Mouse (Mus musculus) brain, adult 10 weeks (tissue): ENCODE results near the gene Ngp. TPM values are rescaled to one million over a fixed set of nuclear protein-coding genes. Genes with fewer than 3 reads are reported as not detected.

ENCODE experiments used
- polyA plus RNA-seq: library from polyadenylated mRNA; stranded (reverse); fragments of 350-450 nt; fragmentation: Illumina TruSeq; extraction: RNeasy Lipid Tissue Mini Kit (QIAGEN cat#74804); gene quantifications from one replicate; pipeline ENCODE4 v1.2.3, GENCODE M21; 2015; ENCODE audit warnings: low read depth, low replicate concordance

Gene Ngp
- 0.91 TPM for polyA plus RNA-seq

DNA sequence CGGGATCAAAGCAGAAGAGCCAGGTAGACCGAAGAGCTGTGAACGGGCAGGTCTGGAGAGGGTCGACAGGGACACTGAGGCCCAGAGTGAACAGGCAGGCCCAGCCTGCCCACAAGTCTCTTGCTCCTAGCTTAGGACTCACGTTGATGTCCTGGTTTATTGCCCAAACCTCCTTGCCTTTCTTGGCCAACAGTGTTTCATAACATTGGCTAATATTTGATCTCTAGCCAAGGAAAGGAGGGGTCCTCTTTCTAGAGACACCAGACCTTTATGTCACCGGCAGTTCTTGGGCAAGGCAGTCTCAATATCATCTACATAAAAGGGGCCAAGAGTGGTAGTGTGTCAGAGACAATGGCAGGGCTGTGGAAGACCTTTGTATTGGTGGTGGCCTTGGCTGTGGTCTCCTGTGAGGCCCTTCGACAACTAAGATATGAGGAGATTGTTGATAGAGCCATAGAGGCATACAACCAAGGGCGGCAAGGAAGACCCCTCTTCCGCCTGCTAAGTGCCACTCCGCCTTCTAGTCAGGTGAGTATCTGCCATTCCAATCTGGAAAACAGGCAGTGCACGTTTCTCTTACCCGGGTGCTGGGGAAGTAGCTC, at the start of gene Ngp:
Ngp (plus strand) TSS at position 237 of the 602 bp plus-strand sequence.

DNA sequence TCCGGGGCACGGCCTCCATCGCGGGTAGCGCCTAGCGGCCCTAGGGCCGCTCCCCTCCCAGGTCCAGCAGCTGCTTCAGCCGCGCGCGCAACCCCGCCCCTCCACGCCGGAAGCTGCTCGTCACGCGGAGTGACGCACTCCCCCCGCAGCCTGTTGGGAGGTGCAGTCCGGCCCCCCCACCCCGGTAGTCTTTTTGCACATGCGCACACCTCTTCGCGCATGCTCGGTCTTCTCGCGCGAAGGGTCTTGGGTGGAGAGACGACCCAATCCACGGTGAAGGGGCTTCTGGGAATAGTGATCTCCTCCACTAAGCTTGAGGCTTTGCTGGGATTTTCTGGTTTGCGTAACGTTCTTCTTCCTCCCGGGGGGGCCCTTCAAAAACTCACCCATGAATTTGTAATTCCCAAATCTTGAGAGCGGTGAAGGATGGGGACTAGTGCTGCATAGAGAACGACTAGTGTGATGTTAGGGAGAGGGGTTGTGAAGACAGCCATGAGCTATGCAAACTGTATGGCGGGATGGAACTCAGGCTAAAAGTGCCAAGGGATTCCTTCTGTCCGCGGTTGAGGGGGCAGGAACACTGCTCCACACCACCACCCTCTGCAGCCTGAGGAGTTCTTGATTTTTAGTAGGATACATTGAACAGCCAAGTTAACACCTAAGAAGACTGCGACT, 11.3 kb upstream of the Ngp start, which contains the start of gene Ptpn23:
Ptpn23 (minus strand) TSS at position 115 of the 675 bp plus-strand sequence.

Other genes starting within 250 kb of the Ngp start
- gene Cspg5, start 176.0 kb upstream of the Ngp start, polyA plus RNA-seq = 285 TPM
- 17.0 TPM for gene Elp6, start 114.6 kb upstream of the Ngp start, polyA plus RNA-seq
- gene Scap, start 86.5 kb upstream of the Ngp start, polyA plus RNA-seq = 46.8 TPM
- gene Ptpn23, start 11.5 kb upstream of the Ngp start, polyA plus RNA-seq = 35.9 TPM
- gene Klhl18, start 56.9 kb downstream of the Ngp start, polyA plus RNA-seq = 19.6 TPM
- gene Kif9, start 57.2 kb downstream of the Ngp start, polyA plus RNA-seq = 4.1 TPM
- gene Setd2, start 112.8 kb downstream of the Ngp start, polyA plus RNA-seq = 37.7 TPM
- 4.7 TPM for gene Nradd, start 204.7 kb downstream of the Ngp start, polyA plus RNA-seq
- gene Nbeal2, start 234.4 kb downstream of the Ngp start, polyA plus RNA-seq = 4.8 TPM
- gene Ccdc12, start 236.8 kb downstream of the Ngp start, polyA plus RNA-seq = 76.8 TPM